Mouse (Mus musculus) heart, postnatal 0 days (tissue): Measurements from ENCODE around the gene Gtse1.

Experiments used
- CTCF ChIP-seq: IDR thresholded peaks from 2 replicates; pipeline ENCODE4 v1.5.1; 2016; ENCODE audit warnings: antibody characterized with exemption, control low read depth, low read depth
- EP300 ChIP-seq: IDR thresholded peaks from 2 replicates; pipeline ENCODE4 v1.6.1; 2016; ENCODE audit warnings: antibody characterized with exemption, low read depth

DNA sequence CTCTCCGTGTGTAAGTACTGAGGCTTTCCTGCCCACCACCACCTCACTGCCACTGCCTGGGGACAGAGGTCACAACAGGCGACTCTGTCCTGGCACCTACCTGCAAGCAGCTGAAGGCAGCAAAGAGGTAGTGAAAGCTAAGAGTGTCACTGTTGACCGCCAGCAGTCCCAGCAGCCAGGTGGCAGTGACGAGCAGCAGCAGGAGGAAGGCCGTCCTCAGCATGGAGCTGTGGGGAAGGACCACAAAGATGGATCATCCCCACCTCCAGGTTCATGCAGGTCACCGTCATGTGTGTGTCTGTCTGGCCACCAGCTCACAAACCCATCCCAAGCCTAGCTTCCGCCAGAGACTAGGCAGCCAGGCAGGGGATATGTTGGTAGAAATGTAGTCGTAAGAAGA, 44.3 kb downstream of the Gtse1 start:
- TF ChIP-seq EP300 (no peak), CTCF (peak; percentile 77)
